Mouse (Mus musculus) heart, postnatal 0 days (tissue): ENCODE measurements around the gene Smoc2.

Experiments used
- CTCF ChIP-seq: IDR thresholded peaks from 2 replicates; pipeline ENCODE4 v1.5.1; 2016; ENCODE audit warnings: antibody characterized with exemption, control low read depth, low read depth
- EP300 ChIP-seq: IDR thresholded peaks from 2 replicates; pipeline ENCODE4 v1.6.1; 2016; ENCODE audit warnings: antibody characterized with exemption, low read depth

DNA sequence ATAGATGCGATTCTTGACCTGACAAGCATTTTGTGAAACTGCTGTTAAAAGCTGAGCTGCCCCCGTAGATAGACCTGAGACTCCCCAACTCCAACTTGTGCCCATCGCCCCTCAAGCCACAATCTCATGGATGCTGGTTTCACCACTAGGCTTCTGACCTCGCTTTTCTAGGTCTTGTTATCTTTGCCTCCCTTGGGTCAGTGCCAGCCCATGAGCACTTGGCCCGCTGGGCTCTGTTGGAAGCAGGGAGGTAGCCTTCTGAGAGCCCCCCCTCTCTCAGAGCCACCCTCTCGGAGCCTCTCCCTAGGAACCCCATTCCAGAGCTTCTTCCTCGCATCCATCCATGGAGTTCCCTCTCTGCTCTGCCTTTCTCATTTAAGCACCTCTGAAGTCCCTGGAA lies 37.2 kb downstream of the Smoc2 start:
- TF ChIP-seq CTCF (no peak), EP300 (no peak)
